Mouse (Mus musculus) left cerebral cortex, adult 2 months (tissue): Measurements from ENCODE around the gene Rasgef1a. TPM values are rescaled to one million over a fixed set of nuclear protein-coding genes. Genes with fewer than 3 reads are reported as not detected.

Experiments
- DNase-seq, 2 experiments: peaks; one replicate each; pipeline ENCODE4 v3.0.0; 2021 to 2022; ENCODE audit warnings: low spot score in 2 of 2, mixed read lengths in 1 of 2; ENCODE audit errors: extremely low spot score in 1 of 2
- H3K27ac ChIP-seq: fragments of 200-600 bp; 2 replicates; pipeline ENCODE4 v1.8.1; 2022
- H3K4me3 ChIP-seq: fragments of 200-600 bp; 2 replicates; pipeline ENCODE4 v1.8.1; 2022
- CTCF ChIP-seq: fragments of 200-600 bp; IDR thresholded peaks from 2 replicates; pipeline ENCODE4 v1.8.1; 2022; ENCODE audit warnings: antibody characterized with exemption, mild to moderate bottlenecking, moderate library complexity
- intact Hi-C: fragments of 180-260 bp; cut with DNase I; formaldehyde crosslinking; loops from one replicate; pipeline ENCODE4 v1.15.1; 2025
- total RNA-seq, 2 experiments: library from RNA; stranded (reverse); gene quantifications; 2 replicates each; pipeline ENCODE4 v1.2.3; 2021

Gene Rasgef1a
- total RNA-seq, 2 experiments from 2014 or later: 208 to 213 TPM

DNA sequence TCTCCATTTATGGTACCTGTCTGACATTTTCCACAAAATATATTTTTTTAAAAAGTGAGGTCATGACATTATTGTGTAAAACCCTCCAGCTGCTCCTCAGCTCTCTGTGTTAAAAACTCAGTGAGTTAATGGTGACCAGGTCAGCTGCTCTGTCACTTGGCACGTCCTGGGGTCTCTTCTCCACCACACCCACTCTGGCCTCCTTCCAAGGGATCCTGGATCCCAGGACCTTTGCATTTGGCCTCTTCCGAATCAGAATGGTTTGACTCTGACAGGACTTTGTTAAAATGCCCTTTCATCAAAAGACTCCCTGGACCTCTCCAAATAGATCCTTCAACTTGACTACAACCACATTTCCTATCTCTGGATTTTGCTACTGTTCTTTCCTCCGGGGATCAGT, 982 bp upstream of the Rasgef1a start:
- no peak for TF ChIP-seq CTCF

DNA sequence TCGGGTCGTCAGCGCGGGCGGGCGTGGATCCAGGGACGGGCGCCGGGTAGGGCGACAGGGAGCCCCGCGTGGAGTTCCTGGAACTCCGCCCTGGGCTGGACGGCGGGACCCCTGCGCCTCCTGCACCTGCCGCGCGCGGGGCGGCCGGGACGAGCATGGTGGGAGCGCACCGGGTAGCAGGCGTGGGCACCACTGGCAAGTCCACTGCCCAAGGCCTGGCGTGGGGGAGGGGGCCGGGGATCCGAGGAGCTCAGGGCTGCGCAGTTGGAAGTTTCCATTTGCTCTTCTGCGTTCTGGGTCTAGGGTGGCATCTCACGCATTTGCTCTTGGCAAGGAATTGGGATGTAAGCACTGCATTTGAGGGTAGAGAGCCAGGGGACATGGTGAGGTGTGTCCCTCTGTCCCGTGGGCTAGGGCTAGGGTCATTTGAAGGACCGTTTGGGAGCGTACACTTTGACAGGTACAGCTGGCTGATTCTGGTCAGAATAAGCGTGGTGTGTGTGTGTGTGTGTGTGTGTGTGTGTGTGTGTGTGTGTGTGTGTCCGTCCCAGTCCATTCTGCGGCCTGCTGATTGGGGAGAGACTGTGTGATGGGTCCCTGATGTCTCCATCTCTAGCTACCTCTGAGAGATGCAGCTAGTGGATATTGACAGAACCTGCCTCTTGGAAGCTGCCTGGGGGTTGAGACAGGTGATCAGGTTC, 528 bp downstream of the Rasgef1a start:
- DNase-seq: peak; percentile 65 to 70
- Histone ChIP-seq H3K4me3 (peak overlapping the region; percentile 64), H3K27ac (peak overlapping the region; percentile 98)
- intact Hi-C loops: loop anchor here (5.0 kb wide), 1 partner anchor 69 kb away; no protein-coding TSS in a partner anchor
- no peak for TF ChIP-seq CTCF

More for the DNA sequence above, 982 bp upstream of the Rasgef1a start:
- no peak for DNase-seq
- peak overlapping the region; percentile 98 for H3K27ac ChIP-seq
- intact Hi-C loops: loop anchor here (5.0 kb wide), 1 partner anchor 68 kb away; no protein-coding TSS in a partner anchor
- H3K4me3 ChIP-seq: peak overlapping the region; percentile 64

DNA sequence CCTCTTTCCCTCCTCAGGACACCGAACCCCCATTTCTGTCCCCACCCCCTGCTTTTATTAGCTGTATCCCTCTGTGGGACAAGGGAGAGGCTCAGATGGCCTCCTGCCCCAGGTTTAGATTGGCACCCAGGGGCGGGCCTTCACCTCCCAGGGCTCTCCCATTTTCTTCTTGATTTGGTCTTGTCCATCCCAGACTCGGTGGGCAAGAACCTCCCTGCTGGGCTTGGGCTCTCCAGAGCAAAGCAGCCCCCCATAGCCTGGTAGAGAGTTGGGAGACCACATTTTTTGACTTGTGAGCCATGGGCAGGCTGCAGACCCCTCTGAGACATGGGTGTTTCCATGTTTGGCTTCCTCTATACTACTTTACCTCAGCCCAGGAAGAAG, 1.1 kb downstream of the Rasgef1a start:
- TF ChIP-seq CTCF: no peak
- intact Hi-C loops: loop anchor here (5.0 kb wide), 1 partner anchor 70 kb away; no protein-coding TSS in a partner anchor
- peak; percentile 22 to 32 for DNase-seq
- H3K27ac ChIP-seq: peak overlapping the region; percentile 98
- peak overlapping the region; percentile 64 for H3K4me3 ChIP-seq

DNA sequence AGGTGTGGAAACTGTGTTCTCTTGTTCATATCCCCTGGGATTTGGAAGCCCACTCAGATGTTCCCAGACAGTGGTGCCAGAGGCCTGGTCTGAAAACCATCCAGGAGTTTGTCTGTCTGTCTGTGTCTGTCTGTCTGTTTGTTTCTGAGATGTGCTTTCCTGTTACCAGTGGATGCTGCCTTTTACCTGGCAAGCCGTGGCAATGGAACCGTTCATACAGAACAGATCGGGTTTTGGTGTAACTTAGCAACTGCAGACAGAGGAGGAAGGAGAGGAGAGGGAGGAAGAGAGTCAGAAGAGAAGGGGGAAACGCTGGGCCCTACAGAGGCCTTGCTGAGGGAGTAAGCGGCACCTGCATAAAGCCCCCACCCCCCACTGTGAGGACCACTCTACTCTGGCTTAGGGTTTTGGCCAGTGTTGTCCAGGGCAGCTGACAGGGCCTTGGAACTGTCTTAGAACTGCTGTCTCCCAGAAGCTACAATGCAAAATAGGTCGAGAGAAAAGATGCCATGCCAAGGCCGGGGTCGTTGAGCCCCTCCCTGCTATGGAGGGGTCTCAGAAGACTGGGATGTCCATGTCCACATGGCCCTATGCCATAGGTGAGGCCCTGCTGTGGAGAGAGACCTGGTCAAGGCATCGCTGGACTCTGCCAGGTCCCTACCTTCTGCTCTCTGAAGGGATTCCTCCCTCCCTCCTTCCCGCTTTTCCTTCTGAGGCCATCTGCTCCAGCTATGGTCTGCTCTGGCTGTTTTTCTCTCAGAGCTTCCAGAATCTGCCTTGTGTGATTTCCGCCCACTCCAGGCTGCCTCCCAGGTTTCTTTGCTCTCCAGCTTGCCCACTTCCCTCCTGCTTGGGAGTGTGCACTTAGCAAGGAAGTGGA, 2.0 kb downstream of the Rasgef1a start:
- peak; percentile 76 to 80 for DNase-seq
- peak overlapping the region; percentile 48 for H3K4me3 ChIP-seq
- intact Hi-C loops: loop anchor here (5.0 kb wide), 1 partner anchor 71 kb away; no protein-coding TSS in a partner anchor

DNA sequence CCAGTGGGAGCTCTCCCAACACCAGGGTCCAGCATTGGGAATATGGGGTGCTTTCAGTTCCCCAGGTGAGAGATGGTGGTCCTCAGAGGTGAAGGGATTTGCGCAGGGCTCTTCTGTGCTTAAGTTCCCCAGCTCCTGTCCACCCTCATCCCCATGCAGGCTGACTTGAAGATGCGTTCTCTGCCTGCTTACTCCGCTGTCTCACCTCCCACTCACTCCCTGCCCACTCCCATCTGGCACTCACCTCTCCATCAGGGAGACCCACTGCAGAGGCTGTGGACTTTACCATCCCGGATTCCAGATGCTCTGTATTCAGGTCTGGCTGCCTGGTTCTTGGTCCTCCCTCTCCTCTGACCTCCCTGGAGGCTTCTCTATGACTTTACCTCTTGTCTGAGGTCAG, 3.6 kb downstream of the Rasgef1a start:
- intact Hi-C loops: loop anchor here (2.0 to 5.0 kb wide), 2 partner anchors 56 to 73 kb away; no protein-coding TSS in a partner anchor
- no peak for TF ChIP-seq CTCF
- DNase-seq: peak; percentile 67 to 82
- H3K4me3 ChIP-seq: peak overlapping the region; percentile 23; the same call in 1 of the 2 replicates
- peak overlapping the region; percentile 96 for H3K27ac ChIP-seq

More for the DNA sequence above, 2.0 kb downstream of the Rasgef1a start:
- peak overlapping the region; percentile 96 for H3K27ac ChIP-seq
- TF ChIP-seq CTCF: no peak

DNA sequence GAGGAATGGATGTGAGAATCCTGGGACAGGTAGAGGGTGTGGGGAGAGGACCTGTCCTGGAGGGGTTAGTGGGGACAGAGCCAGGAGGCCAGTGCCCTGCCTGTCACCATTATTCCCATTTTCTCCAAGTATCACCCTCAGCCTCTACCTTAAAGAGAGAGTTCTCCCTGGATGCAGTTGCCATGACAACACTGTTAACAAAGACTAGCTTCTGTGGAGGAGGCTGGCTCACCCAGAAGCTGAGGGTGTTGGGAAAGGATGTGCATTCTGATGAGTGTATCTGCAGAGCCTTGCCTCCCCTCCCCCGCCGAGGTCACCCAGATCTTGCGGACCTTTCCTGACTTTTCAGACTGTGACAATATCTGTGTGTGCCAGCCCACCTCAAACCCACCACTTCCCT, 4.7 kb downstream of the Rasgef1a start:
- H3K4me3 ChIP-seq: peak overlapping the region; percentile 11; the same call in 1 of the 2 replicates
- H3K27ac ChIP-seq: peak overlapping the region; percentile 96
- no peak for TF ChIP-seq CTCF
- peak; percentile 51 to 69 for DNase-seq
- intact Hi-C loops: loop anchor here (2.0 kb wide), 1 partner anchor 55 kb away; no protein-coding TSS in a partner anchor

DNA sequence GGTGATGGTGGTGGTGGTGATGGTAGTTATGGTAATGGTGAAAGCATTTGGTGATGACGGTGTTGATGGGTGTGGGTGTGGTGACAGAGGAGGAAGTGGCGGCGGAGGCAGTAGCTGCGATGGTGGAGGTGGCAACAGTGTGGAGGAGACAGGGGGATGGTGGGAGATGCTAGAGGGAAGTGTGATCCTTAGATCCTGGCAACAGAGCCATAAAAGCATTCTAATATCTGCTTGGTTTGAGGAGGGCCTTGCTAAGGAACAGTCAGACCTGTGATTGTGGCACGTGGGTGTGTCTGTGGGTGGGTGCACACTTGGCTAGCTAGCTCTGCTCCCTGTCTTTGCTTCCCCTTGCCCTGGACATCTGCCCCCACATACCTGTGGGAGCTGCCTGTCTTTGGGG, 7.4 kb downstream of the Rasgef1a start:
- Histone ChIP-seq H3K4me3 (no peak overlapping the region), H3K27ac (peak overlapping the region; percentile 66)
- no peak for TF ChIP-seq CTCF
- intact Hi-C loops: no loop called here
- DNase-seq: peak; percentile 60 to 63

DNA sequence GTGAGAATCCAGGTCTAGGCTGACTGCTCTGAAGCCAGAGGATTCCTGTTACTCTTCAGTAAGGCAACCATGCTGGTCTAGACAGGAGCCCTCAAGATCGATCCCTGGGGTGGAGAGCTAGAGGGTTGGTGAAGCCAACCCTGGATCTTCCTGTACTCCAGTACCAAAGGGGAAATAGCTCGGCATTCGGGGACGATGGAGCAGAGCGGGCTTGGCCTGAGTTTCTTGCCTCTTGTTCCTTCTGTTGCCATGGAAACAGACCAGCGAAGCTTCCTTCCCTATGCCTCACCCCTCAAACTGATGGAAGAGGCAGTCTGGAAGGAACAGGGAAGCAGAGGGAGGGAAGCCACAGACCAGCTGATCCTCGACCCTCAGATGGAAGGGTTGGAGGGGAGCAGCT, 8.3 kb downstream of the Rasgef1a start:
- TF ChIP-seq CTCF: no peak
- Histone ChIP-seq H3K27ac (peak overlapping the region; percentile 85), H3K4me3 (no peak overlapping the region)
- intact Hi-C loops: no loop called here
- peak; percentile 53 to 56 for DNase-seq

DNA sequence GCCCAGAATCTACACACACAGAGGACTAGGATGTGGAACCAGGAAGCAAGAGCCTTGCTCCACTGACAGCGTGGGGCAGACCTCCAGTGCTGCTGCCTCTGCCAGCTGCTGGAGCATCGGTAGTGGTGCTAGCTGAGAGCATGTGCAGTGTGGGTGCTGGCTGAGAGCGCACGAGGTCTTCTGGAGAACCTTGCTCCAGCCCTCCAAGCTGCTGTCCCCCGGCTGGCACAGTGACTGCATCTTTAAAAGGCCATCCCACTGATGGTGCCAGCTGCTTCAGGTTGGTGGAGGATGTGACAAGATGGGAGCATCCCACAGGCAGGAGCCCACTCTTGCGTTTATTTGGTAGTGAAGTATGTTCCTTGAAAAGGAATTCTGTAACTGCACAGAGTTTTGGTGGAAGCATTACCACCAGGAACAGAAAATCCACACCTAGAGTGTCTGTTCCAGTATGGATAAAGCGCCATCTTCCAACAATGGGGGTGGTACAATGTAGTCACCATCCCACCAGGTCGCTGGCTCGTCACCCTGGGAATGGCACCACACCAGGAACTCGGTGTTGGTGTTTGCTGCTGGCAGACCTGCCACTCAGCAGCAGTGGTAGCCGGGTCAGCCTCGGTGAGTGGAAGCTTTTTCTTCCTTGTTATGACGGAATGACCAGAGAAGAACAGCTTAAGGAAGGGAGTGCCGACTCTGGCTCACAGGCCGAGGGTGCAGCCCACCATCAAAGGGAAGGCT, 11.8 kb downstream of the Rasgef1a start:
- H3K27ac ChIP-seq: peak overlapping the region; percentile 76
- DNase-seq: peak; percentile 61 to 69
- intact Hi-C loops: loop anchor here (1.0 kb wide), 1 partner anchor 47 kb away; no protein-coding TSS in a partner anchor
- no peak for TF ChIP-seq CTCF
- no peak overlapping the region for H3K4me3 ChIP-seq

DNA sequence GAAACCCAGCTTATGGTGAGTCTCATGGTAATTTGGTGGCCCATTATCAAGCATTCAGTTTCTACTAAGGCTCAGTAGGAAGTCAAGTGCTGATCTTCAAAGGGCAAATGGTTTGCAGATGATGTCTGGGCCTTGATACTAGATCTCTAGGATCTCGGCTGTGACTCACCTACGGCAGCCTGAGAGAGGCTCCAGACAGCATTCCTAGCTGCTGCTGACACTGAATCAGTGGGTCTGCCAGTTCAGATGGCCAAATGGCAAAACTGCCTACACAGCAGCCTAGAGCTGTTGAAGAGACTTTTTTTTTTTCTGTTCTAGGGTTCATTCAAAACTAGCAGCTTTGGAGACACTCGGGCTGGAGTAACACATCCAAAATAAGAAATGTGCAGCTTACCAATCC, 15.8 kb downstream of the Rasgef1a start:
- Histone ChIP-seq H3K4me3 (no peak overlapping the region), H3K27ac (no peak overlapping the region)
- no peak for DNase-seq
- TF ChIP-seq CTCF: no peak
- intact Hi-C loops: no loop called here

DNA sequence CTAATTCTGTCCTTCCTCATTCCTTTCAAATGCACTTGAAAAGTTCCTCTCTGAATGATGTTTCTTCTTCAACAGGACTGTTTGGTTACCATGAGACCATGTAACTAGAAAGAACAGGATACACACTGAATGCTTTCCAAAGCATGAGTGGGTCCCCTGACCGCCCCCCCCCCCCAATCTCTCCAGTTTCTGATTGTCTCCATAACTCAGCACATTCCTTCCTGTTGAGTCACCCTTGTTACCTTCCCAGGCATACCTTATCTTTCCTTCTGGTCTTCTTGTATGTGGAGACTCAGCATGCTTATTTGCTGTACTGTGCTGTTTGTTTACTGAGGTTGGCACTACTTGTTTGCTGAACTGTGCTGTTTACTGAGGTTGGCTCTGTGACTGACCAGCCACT, 20.2 kb downstream of the Rasgef1a start:
- intact Hi-C loops: no loop called here
- no peak for TF ChIP-seq CTCF
- Histone ChIP-seq H3K4me3 (no peak overlapping the region), H3K27ac (no peak overlapping the region)
- no peak for DNase-seq
